Mouse (Mus musculus) embryonic facial prominence, embryonic 11.5 days (tissue): Measurements from ENCODE around the gene Ece1. TPM values are rescaled to one million over a fixed set of nuclear protein-coding genes. Genes with fewer than 3 reads are reported as not detected.

Experiments used
- ATAC-seq: fragments of 200-750 bp; cut with Nextera tagmentation; replicated peaks from 2 replicates; pipeline ENCODE4 v1.8.0; 2017; ENCODE audit warnings: low read depth; ENCODE audit not compliant: insufficient number of reproducible peaks, low FRiP score, low TSS enrichment
- DNase-seq: peaks from one replicate; pipeline ENCODE4 v3.0.0-alpha.2; 2015; ENCODE audit warnings: low spot score
- H3K27ac ChIP-seq: fragments of 300-500 bp; sonication (generic); replicated peaks from 2 replicates; pipeline ENCODE4 v1.5.1; 2014; ENCODE audit warnings: mild to moderate bottlenecking, low read depth, low read length, control low read depth
- H3K27me3 ChIP-seq: fragments of 300-500 bp; sonication (generic); 2 replicates; pipeline ENCODE4 v1.6.1; 2014; ENCODE audit warnings: mild to moderate bottlenecking, low read length, moderate library complexity, mixed read lengths; ENCODE audit not compliant: control insufficient read depth, insufficient read depth
- H3K36me3 ChIP-seq: fragments of 300-500 bp; sonication (generic); replicated peaks from 2 replicates; pipeline ENCODE4 v1.6.1; 2014; ENCODE audit warnings: low read depth, mild to moderate bottlenecking, low read length, moderate library complexity, mixed read lengths; ENCODE audit not compliant: control insufficient read depth, insufficient read depth
- H3K4me1 ChIP-seq: fragments of 300-500 bp; sonication (generic); 2 replicates; pipeline ENCODE4 v1.6.1; 2014; ENCODE audit warnings: low read length, mixed read lengths; ENCODE audit not compliant: control insufficient read depth, insufficient read depth
- H3K4me2 ChIP-seq: fragments of 300-500 bp; sonication (generic); 2 replicates; pipeline ENCODE4 v1.6.1; 2014; ENCODE audit warnings: low read depth, mild to moderate bottlenecking, control low read depth, low read length, moderate library complexity
- H3K4me3 ChIP-seq: fragments of 300-500 bp; sonication (generic); 2 replicates; pipeline ENCODE4 v1.5.1; 2014; ENCODE audit warnings: low read depth, low read length, control low read depth
- H3K9ac ChIP-seq: fragments of 300-500 bp; sonication (generic); replicated peaks from 2 replicates; pipeline ENCODE4 v1.6.1; 2014; ENCODE audit warnings: mild to moderate bottlenecking, control low read depth, low read length
- H3K9me3 ChIP-seq: fragments of 300-500 bp; sonication (generic); replicated peaks from 2 replicates; pipeline ENCODE4 v1.6.1; 2016; ENCODE audit warnings: mild to moderate bottlenecking, low read length, inconsistent platforms, mixed read lengths; ENCODE audit not compliant: control insufficient read depth
- WGBS: fragments of 180-500 bp; shearing (Covaris S2); extraction: QIAGEN DNeasy Blood & Tissue Kit; methylation state at CpG from one replicate; pipeline ENCODE4 v1.1.7; 2014; 5-methylcytosine and 5-hydroxymethylcytosine counted together
- polyA plus RNA-seq: library from polyadenylated mRNA; unstranded; fragments of >200 nt; fragmentation: Nextera tagmentation; extraction: Ambion mirVana; gene quantifications from 2 replicates; pipeline ENCODE4 v1.2.1, GENCODE M21; 2014

The Ece1 gene
- polyA plus RNA-seq, 1 experiment from 2014 or later, result 32.2 TPM

GRCm38 (mm10) chr4:138013723-138014479 is 151.9 kb downstream of the Ece1 start:
- Histone ChIP-seq H3K9me3 (no peaks in the 10 kb centered on the region), H3K4me2 (no peak overlapping the region), H3K27me3 (no peaks in the 10 kb centered on the region), H3K4me1 (no peaks in the 10 kb centered on the region), H3K36me3 (peaks cover 20% of the 10 kb centered on the region), H3K4me3 (no peak overlapping the region), H3K27ac (no peak overlapping the region; the same call in 1 of the 2 replicates), H3K9ac (no peak overlapping the region)
- WGBS, result 93% methylated on average over 15 of the region's 15 CpGs
- ATAC-seq, result no peak
- no peak for DNase-seq

Other genes with a start within 250 kb of the Ece1 start
- 5.7 and 6.9 TPM in 2 replicates for gene Rap1gap, start 197.5 kb upstream of the Ece1 start, polyA plus RNA-seq
- gene Alpl, start 65.9 kb upstream of the Ece1 start, polyA plus RNA-seq, result 9.9 and 10.8 TPM in 2 replicates
- 35.2 and 38.7 TPM in 2 replicates for gene Eif4g3, start 130.8 kb downstream of the Ece1 start, polyA plus RNA-seq